Mouse (Mus musculus): ENCODE measurements at regions not wholly inside any gene's neighbourhood (a gene's known extent, or its start where the extent isn't known, plus 50 kb on each side); places are given as distances from the start of the nearest gene placed in this dataset.

- no peak for DNase-seq (ENCODE audit: low spot score)
Observed at GRCm38 (mm10) chr14:55406146-55406545, 72.4 kb upstream of the Dhrs4 start.
